Mouse (Mus musculus): ENCODE measurements at regions not wholly inside any gene's neighbourhood (a gene's known extent, or its start where the extent isn't known, plus 50 kb on each side); places are given as distances from the start of the nearest gene placed in this dataset.
A peak's percentile ranks its signal among the peaks of the same experiment; 100 is the strongest.

GRCm38 (mm10) chr14:110115578-110115977, 639.4 kb downstream of the Slitrk6 start:
- no peak overlapping the region for H3K9ac ChIP-seq
- no peak overlapping the region for H3K4me2 ChIP-seq
- H3K27me3 ChIP-seq (ENCODE audit: insufficient read depth, low read length), result no peaks in the 10 kb centered on the region
- H3K27ac ChIP-seq (ENCODE audit: low read depth), result no peak overlapping the region
- ATAC-seq (ENCODE audit: insufficient read depth) (no peak), DNase-seq (no peak)
- H3K9me3 ChIP-seq (ENCODE audit: low read depth, low read length), result no peaks in the 10 kb centered on the region; the same call in 1 of the 2 replicates
- H3K4me3 ChIP-seq (ENCODE audit: low read depth, low read length), result no peak overlapping the region
- no peaks in the 10 kb centered on the region for H3K4me1 ChIP-seq (ENCODE audit: insufficient read depth)
- 77% methylated on average over 4 of the region's 4 CpGs for WGBS
- no peaks in the 10 kb centered on the region for H3K36me3 ChIP-seq (ENCODE audit: insufficient read depth)
- TF ChIP-seq CTCF (IDR thresholded peaks at IDR 0.05; ENCODE audit: low read depth), result no peak

- no peak for TF ChIP-seq CTCF (IDR thresholded peaks at IDR 0.05; ENCODE audit: low read depth)
- Histone ChIP-seq H3K4me2 (no peak overlapping the region), H3K27me3 (ENCODE audit: insufficient read depth, low read length) (no peaks in the 10 kb centered on the region), H3K9me3 (ENCODE audit: low read depth, low read length) (no peaks in the 10 kb centered on the region), H3K9ac (no peak overlapping the region), H3K27ac (ENCODE audit: low read depth) (no peak overlapping the region), H3K36me3 (ENCODE audit: insufficient read depth) (no peaks in the 10 kb centered on the region), H3K4me3 (ENCODE audit: low read depth, low read length) (no peak overlapping the region), H3K4me1 (ENCODE audit: insufficient read depth) (no peaks in the 10 kb centered on the region)
- WGBS, result 32% methylated on average over 4 of the region's 4 CpGs
- peak; percentile 80; the same call in 1 of the 2 replicates for ATAC-seq (ENCODE audit: insufficient read depth)
- DNase-seq, result peak; percentile 66
Observed at GRCm38 (mm10) chr14:110100852-110101251, 654.1 kb downstream of the Slitrk6 start.

- TF ChIP-seq CTCF (IDR thresholded peaks at IDR 0.05; ENCODE audit: low read depth), result no peak
- no peaks in the 10 kb centered on the region for H3K4me1 ChIP-seq (ENCODE audit: insufficient read depth)
- 62% methylated on average over 6 of the region's 6 CpGs for WGBS
- no peaks in the 10 kb centered on the region for H3K36me3 ChIP-seq (ENCODE audit: insufficient read depth)
- DNase-seq (no peak), ATAC-seq (ENCODE audit: insufficient read depth) (no peak)
- no peak overlapping the region for H3K27ac ChIP-seq (ENCODE audit: low read depth)
- no peak overlapping the region for H3K4me3 ChIP-seq (ENCODE audit: low read depth, low read length)
- no peaks in the 10 kb centered on the region for H3K9me3 ChIP-seq (ENCODE audit: low read depth, low read length)
- no peak overlapping the region for H3K4me2 ChIP-seq
- no peak overlapping the region for H3K9ac ChIP-seq
- H3K27me3 ChIP-seq (ENCODE audit: insufficient read depth, low read length), result no peaks in the 10 kb centered on the region
Observed at GRCm38 (mm10) chr14:110078351-110078750, 676.6 kb downstream of the Slitrk6 start.

GRCm38 (mm10) chr14:110047748-110048147, 707.2 kb downstream of the Slitrk6 start:
- Histone ChIP-seq H3K9me3 (ENCODE audit: low read depth, low read length) (no peaks in the 10 kb centered on the region), H3K27ac (ENCODE audit: low read depth) (no peak overlapping the region), H3K4me2 (no peak overlapping the region), H3K4me1 (ENCODE audit: insufficient read depth) (no peaks in the 10 kb centered on the region), H3K36me3 (ENCODE audit: insufficient read depth) (no peaks in the 10 kb centered on the region), H3K27me3 (ENCODE audit: insufficient read depth, low read length) (no peaks in the 10 kb centered on the region), H3K9ac (no peak overlapping the region), H3K4me3 (ENCODE audit: low read depth, low read length) (no peak overlapping the region)
- DNase-seq, result no peak
- no peak for ATAC-seq (ENCODE audit: insufficient read depth)
- 97% methylated on average over 3 of the region's 3 CpGs for WGBS
- TF ChIP-seq CTCF (IDR thresholded peaks at IDR 0.05; ENCODE audit: low read depth), result no peak

- ATAC-seq (ENCODE audit: insufficient read depth) (no peak), DNase-seq (no peak)
- Histone ChIP-seq H3K4me2 (no peak overlapping the region), H3K27me3 (ENCODE audit: insufficient read depth, low read length) (no peaks in the 10 kb centered on the region), H3K4me1 (ENCODE audit: insufficient read depth) (no peaks in the 10 kb centered on the region), H3K36me3 (ENCODE audit: insufficient read depth) (no peaks in the 10 kb centered on the region), H3K4me3 (ENCODE audit: low read depth, low read length) (no peak overlapping the region), H3K27ac (ENCODE audit: low read depth) (no peak overlapping the region), H3K9ac (no peak overlapping the region), H3K9me3 (ENCODE audit: low read depth, low read length) (no peaks in the 10 kb centered on the region)
- TF ChIP-seq CTCF (IDR thresholded peaks at IDR 0.05; ENCODE audit: low read depth), result no peak
Observed at GRCm38 (mm10) chr14:110043211-110043610, 711.7 kb downstream of the Slitrk6 start.

- Histone ChIP-seq H3K27me3 (ENCODE audit: insufficient read depth, low read length) (no peaks in the 10 kb centered on the region), H3K4me1 (ENCODE audit: insufficient read depth) (no peaks in the 10 kb centered on the region), H3K9me3 (ENCODE audit: low read depth, low read length) (no peaks in the 10 kb centered on the region), H3K9ac (no peak overlapping the region), H3K27ac (ENCODE audit: low read depth) (no peak overlapping the region), H3K4me2 (no peak overlapping the region), H3K4me3 (ENCODE audit: low read depth, low read length) (no peak overlapping the region), H3K36me3 (ENCODE audit: insufficient read depth) (no peaks in the 10 kb centered on the region)
- ATAC-seq (ENCODE audit: insufficient read depth) (no peak), DNase-seq (no peak)
- WGBS, result 59% methylated on average over 3 of the region's 3 CpGs
- TF ChIP-seq CTCF (IDR thresholded peaks at IDR 0.05; ENCODE audit: low read depth), result no peak
Observed at GRCm38 (mm10) chr14:110021812-110022211, 733.1 kb downstream of the Slitrk6 start.

- no peaks in the 10 kb centered on the region for H3K9me3 ChIP-seq (ENCODE audit: low read depth, low read length)
- no peak overlapping the region for H3K4me2 ChIP-seq
- no peak overlapping the region for H3K4me3 ChIP-seq (ENCODE audit: low read depth, low read length)
- H3K36me3 ChIP-seq (ENCODE audit: insufficient read depth), result no peaks in the 10 kb centered on the region
- DNase-seq (no peak), ATAC-seq (ENCODE audit: insufficient read depth) (no peak)
- H3K4me1 ChIP-seq (ENCODE audit: insufficient read depth), result no peaks in the 10 kb centered on the region
- H3K9ac ChIP-seq, result no peak overlapping the region
- 57% methylated on average over 2 of the region's 2 CpGs for WGBS
- H3K27ac ChIP-seq (ENCODE audit: low read depth), result no peak overlapping the region
- H3K27me3 ChIP-seq (ENCODE audit: insufficient read depth, low read length), result no peaks in the 10 kb centered on the region
- TF ChIP-seq CTCF (IDR thresholded peaks at IDR 0.05; ENCODE audit: low read depth), result no peak
Observed at GRCm38 (mm10) chr14:110015126-110015525, 739.8 kb downstream of the Slitrk6 start.

GRCm38 (mm10) chr14:110013229-110013628, 741.7 kb downstream of the Slitrk6 start:
- H3K9ac ChIP-seq, result no peak overlapping the region
- DNase-seq (no peak), ATAC-seq (ENCODE audit: insufficient read depth) (no peak)
- TF ChIP-seq CTCF (IDR thresholded peaks at IDR 0.05; ENCODE audit: low read depth), result no peak
- 83% methylated on average over 1 of the region's 1 CpGs for WGBS
- no peak overlapping the region for H3K4me3 ChIP-seq (ENCODE audit: low read depth, low read length)
- H3K9me3 ChIP-seq (ENCODE audit: low read depth, low read length), result no peaks in the 10 kb centered on the region
- no peak overlapping the region for H3K27ac ChIP-seq (ENCODE audit: low read depth)
- no peaks in the 10 kb centered on the region for H3K27me3 ChIP-seq (ENCODE audit: insufficient read depth, low read length)
- H3K4me1 ChIP-seq (ENCODE audit: insufficient read depth), result no peaks in the 10 kb centered on the region
- no peaks in the 10 kb centered on the region for H3K36me3 ChIP-seq (ENCODE audit: insufficient read depth)
- H3K4me2 ChIP-seq, result no peak overlapping the region

All from lung, embryonic 14.5 days (tissue).